Mouse (Mus musculus) kidney, embryonic 16.5 days (tissue): Measurements from ENCODE around the gene Dand5. TPM values are rescaled to one million over a fixed set of nuclear protein-coding genes. Genes with fewer than 3 reads are reported as not detected.

Experiments
- ATAC-seq: fragments of 200-750 bp; cut with Nextera tagmentation; 2 replicates; pipeline ENCODE4 v1.8.0; 2017; ENCODE audit warnings: moderate TSS enrichment; ENCODE audit not compliant: low FRiP score, low TSS enrichment
- H3K27ac ChIP-seq: fragments of 300-500 bp; sonication (generic); 2 replicates; pipeline ENCODE4 v1.5.1; 2014; ENCODE audit warnings: low read length
- H3K27me3 ChIP-seq: fragments of 300-500 bp; sonication (generic); 2 replicates; pipeline ENCODE4 v1.6.1; 2014; ENCODE audit warnings: low read length, control low read depth, mixed read lengths; ENCODE audit not compliant: insufficient read depth
- H3K36me3 ChIP-seq: fragments of 300-500 bp; sonication (generic); 2 replicates; pipeline ENCODE4 v1.6.1; 2014; ENCODE audit warnings: low read length, control low read depth, mixed read lengths; ENCODE audit not compliant: insufficient read depth
- H3K4me1 ChIP-seq: fragments of 300-500 bp; sonication (generic); 2 replicates; pipeline ENCODE4 v1.6.1; 2014; ENCODE audit warnings: low read length, control low read depth, mixed read lengths; ENCODE audit not compliant: insufficient read depth
- H3K4me2 ChIP-seq: fragments of 300-500 bp; sonication (generic); replicated peaks from 2 replicates; pipeline ENCODE4 v1.6.1; 2014; ENCODE audit warnings: low read depth, low read length
- H3K4me3 ChIP-seq: fragments of 300-500 bp; sonication (generic); 2 replicates; pipeline ENCODE4 v1.5.1; 2014; ENCODE audit warnings: mild to moderate bottlenecking, low read length
- H3K9ac ChIP-seq: fragments of 300-500 bp; sonication (generic); replicated peaks from 2 replicates; pipeline ENCODE4 v1.6.1; 2014; ENCODE audit warnings: low read length
- H3K9me3 ChIP-seq: fragments of 300-500 bp; sonication (generic); 2 replicates; pipeline ENCODE4 v1.6.1; 2016; ENCODE audit warnings: low read length, control low read depth
- WGBS: fragments of 180-500 bp; shearing (Covaris S2); extraction: QIAGEN DNeasy Blood & Tissue Kit; methylation state at CpG from one replicate; pipeline ENCODE4 v1.1.7; 2014; 5-methylcytosine and 5-hydroxymethylcytosine counted together
- polyA plus RNA-seq: library from polyadenylated mRNA; unstranded; fragments of >200 nt; fragmentation: Nextera tagmentation; extraction: Ambion mirVana; gene quantifications from 2 replicates; pipeline ENCODE4 v1.2.1, GENCODE M21; 2015

Dand5 gene
- polyA plus RNA-seq, 1 experiment from 2014 or later, result 9.0 TPM

- ATAC-seq, result no peak
- Histone ChIP-seq H3K4me2 (peak overlapping the region; percentile 52), H3K36me3 (no peaks in the 10 kb centered on the region), H3K27me3 (peaks cover 96% of the 10 kb centered on the region), H3K4me1 (peaks cover 47% of the 10 kb centered on the region), H3K9me3 (no peaks in the 10 kb centered on the region), H3K27ac (peak overlapping the region; percentile 60; the same call in 1 of the 2 replicates), H3K9ac (peak overlapping the region; percentile 36), H3K4me3 (peak overlapping the region; percentile 33)
- 1% methylated on average over 9 of the region's 9 CpGs for WGBS
These were observed 49.3 kb downstream of the Dand5 start for GRCm38 (mm10) chr8:84773304-84773703.

DNA sequence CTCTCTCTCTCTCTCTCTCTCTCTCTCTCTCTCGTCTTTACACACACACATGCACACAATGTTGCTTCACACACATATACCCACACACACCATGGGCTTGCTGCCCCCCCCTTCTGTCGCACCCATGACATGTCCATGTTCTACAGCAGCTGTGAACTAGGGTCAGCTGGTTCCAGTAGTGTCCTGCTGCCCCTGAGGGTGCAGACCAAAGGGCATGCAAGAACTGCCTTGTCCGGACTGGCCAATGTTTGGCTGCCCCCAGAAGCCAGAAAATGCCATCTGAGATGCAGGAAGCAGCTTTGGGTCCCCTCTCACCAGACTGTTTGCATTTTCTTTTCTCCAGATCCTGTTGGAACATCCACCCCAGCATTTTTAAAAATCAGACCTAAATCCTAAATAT, 50.0 kb downstream of the Dand5 start:
- Histone ChIP-seq H3K9me3 (no peaks in the 10 kb centered on the region), H3K27me3 (peaks cover 94% of the 10 kb centered on the region), H3K27ac (no peak overlapping the region), H3K36me3 (no peaks in the 10 kb centered on the region), H3K4me2 (peak overlapping the region; percentile 52), H3K4me1 (peaks cover 47% of the 10 kb centered on the region), H3K4me3 (peak overlapping the region; percentile 13; the same call in 1 of the 2 replicates), H3K9ac (no peak overlapping the region)
- WGBS, result 7% methylated on average over 2 of the region's 3 CpGs
- no peak for ATAC-seq

DNA sequence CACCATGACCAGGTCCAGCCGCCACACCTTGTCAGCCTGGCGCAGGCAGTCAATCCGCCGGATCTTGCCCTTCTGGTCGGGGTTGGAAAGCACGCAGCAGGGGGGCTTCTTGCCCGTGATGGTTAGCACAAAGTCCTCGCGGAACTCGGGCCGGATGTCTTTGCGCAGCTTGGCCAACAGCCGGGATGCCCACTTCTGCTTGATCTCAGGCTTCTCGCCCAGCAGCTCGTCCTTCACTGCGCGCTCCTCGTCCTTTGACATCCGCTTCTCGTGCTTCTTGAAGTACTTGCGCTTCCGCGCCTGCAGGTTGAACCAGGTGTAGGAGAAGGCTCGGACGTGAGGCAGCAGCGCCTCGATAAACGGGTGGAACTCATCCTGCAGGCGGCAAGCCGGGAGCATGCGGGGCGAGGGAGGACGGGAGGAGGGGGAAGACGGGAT, 50.7 kb downstream of the Dand5 start:
- H3K4me1 ChIP-seq, result peaks cover 47% of the 10 kb centered on the region
- H3K36me3 ChIP-seq, result no peaks in the 10 kb centered on the region
- ATAC-seq, result no peak
- peak overlapping the region; percentile 52 for H3K4me2 ChIP-seq
- 12% methylated on average over 34 of the region's 34 CpGs for WGBS
- H3K4me3 ChIP-seq, result 0 out of 2 replicates have a peak overlapping the region, but pooled peaks have one; percentile 12
- no peak overlapping the region for H3K27ac ChIP-seq
- H3K27me3 ChIP-seq, result peaks cover 92% of the 10 kb centered on the region
- no peaks in the 10 kb centered on the region for H3K9me3 ChIP-seq
- peak overlapping the region; percentile 44 for H3K9ac ChIP-seq

GRCm38 (mm10) chr8:84771000-84771687, 51.5 kb downstream of the Dand5 start:
- 0 out of 2 replicates have a peak overlapping the region, but pooled peaks have one; percentile 1 for H3K4me2 ChIP-seq
- H3K9me3 ChIP-seq, result no peaks in the 10 kb centered on the region
- ATAC-seq, result no peak
- 38% methylated on average over 5 of the region's 5 CpGs for WGBS
- peak overlapping the region; percentile 7; the same call in 1 of the 2 replicates for H3K4me3 ChIP-seq
- peaks cover 50% of the 10 kb centered on the region for H3K4me1 ChIP-seq
- peaks cover 89% of the 10 kb centered on the region for H3K27me3 ChIP-seq
- H3K27ac ChIP-seq, result peak overlapping the region; percentile 19; the same call in 1 of the 2 replicates
- no peak overlapping the region for H3K9ac ChIP-seq
- no peaks in the 10 kb centered on the region for H3K36me3 ChIP-seq

- 0 out of 2 replicates have a peak overlapping the region, but pooled peaks have one; percentile 1 for H3K4me2 ChIP-seq
- H3K27ac ChIP-seq, result no peak overlapping the region
These were observed 52.3 kb downstream of the Dand5 start for GRCm38 (mm10) chr8:84770100-84770953.

GRCm38 (mm10) chr8:84769324-84769723, 53.3 kb downstream of the Dand5 start:
- H3K27me3 ChIP-seq, result peaks cover 88% of the 10 kb centered on the region
- H3K4me1 ChIP-seq, result peaks cover 47% of the 10 kb centered on the region
- no peak overlapping the region for H3K27ac ChIP-seq
- H3K4me2 ChIP-seq, result no peak overlapping the region
- H3K9me3 ChIP-seq, result no peaks in the 10 kb centered on the region
- no peak for ATAC-seq
- H3K9ac ChIP-seq, result 0 out of 2 replicates have a peak overlapping the region, but pooled peaks have one; percentile 8
- H3K4me3 ChIP-seq, result no peak overlapping the region
- 91% methylated on average over 8 of the region's 8 CpGs for WGBS
- no peaks in the 10 kb centered on the region for H3K36me3 ChIP-seq

More at GRCm38 (mm10) chr8:84770100-84770953, 52.3 kb downstream of the Dand5 start:
- H3K4me3 ChIP-seq, result no peak overlapping the region
- peaks cover 50% of the 10 kb centered on the region for H3K4me1 ChIP-seq
- peaks cover 86% of the 10 kb centered on the region for H3K27me3 ChIP-seq
- 29% methylated on average over 12 of the region's 12 CpGs for WGBS
- no peak overlapping the region for H3K9ac ChIP-seq
- H3K36me3 ChIP-seq, result no peaks in the 10 kb centered on the region
- no peak for ATAC-seq
- H3K9me3 ChIP-seq, result no peaks in the 10 kb centered on the region

- H3K9ac ChIP-seq, result no peak overlapping the region
- ATAC-seq, result no peak
- no peaks in the 10 kb centered on the region for H3K36me3 ChIP-seq
- H3K4me2 ChIP-seq, result no peak overlapping the region
- no peak overlapping the region for H3K27ac ChIP-seq
- peaks cover 43% of the 10 kb centered on the region for H3K4me1 ChIP-seq
- no peaks in the 10 kb centered on the region for H3K9me3 ChIP-seq
- 83% methylated on average over 14 of the region's 14 CpGs for WGBS
- no peak overlapping the region for H3K4me3 ChIP-seq
- peaks cover 87% of the 10 kb centered on the region for H3K27me3 ChIP-seq
These were observed 54.1 kb downstream of the Dand5 start for GRCm38 (mm10) chr8:84768343-84769095.

- Histone ChIP-seq H3K36me3 (no peaks in the 10 kb centered on the region), H3K27me3 (peaks cover 86% of the 10 kb centered on the region), H3K27ac (no peak overlapping the region), H3K9ac (no peak overlapping the region), H3K4me2 (no peak overlapping the region), H3K9me3 (no peaks in the 10 kb centered on the region), H3K4me1 (peaks cover 35% of the 10 kb centered on the region), H3K4me3 (no peak overlapping the region)
- no peak for ATAC-seq
- 78% methylated on average over 10 of the region's 10 CpGs for WGBS
These were observed 55.4 kb downstream of the Dand5 start for GRCm38 (mm10) chr8:84767221-84767620.

- peaks cover 27% of the 10 kb centered on the region for H3K4me1 ChIP-seq
- 43% methylated on average over 9 of the region's 9 CpGs for WGBS
- H3K9ac ChIP-seq, result no peak overlapping the region
- no peak for ATAC-seq
- H3K4me2 ChIP-seq, result no peak overlapping the region
- peaks cover 86% of the 10 kb centered on the region for H3K27me3 ChIP-seq
- no peak overlapping the region for H3K4me3 ChIP-seq
- H3K9me3 ChIP-seq, result no peaks in the 10 kb centered on the region
- no peaks in the 10 kb centered on the region for H3K36me3 ChIP-seq
- no peak overlapping the region for H3K27ac ChIP-seq
These were observed 56.2 kb downstream of the Dand5 start for GRCm38 (mm10) chr8:84766422-84766821.
